Mouse (Mus musculus) cerebellum, postnatal 4 days (tissue): Measurements from ENCODE around the gene Nefh.

Experiments
- DNase-seq, 2 experiments: peaks; one replicate each; pipeline ENCODE4 v3.0.0; 2022; ENCODE audit warnings: low spot score in 2 of 2, mixed read lengths in 1 of 2

Gene Nefh

DNA sequence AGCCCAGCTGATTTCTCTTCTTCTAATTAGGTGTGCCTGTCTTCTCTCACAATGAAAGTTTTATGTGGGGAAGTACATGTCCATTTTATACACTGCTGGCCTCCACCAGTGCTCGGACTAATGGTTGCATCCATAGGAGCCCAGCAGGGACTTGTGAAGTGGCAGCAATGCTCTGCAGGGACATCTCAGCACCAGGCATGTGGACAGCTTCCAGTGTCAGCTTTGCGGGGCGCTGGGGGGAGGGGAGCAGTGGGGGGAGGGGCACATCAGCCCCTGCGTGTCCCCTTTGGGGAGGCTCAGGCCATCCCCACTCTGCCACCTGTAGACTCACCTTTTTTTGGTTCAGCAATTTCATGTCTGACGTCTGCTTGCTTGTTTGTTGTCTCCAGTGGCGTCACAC is 5.5 kb upstream of the Nefh start:
- DNase-seq, result no peak

GRCm38 (mm10) chr11:4949256-4950044 is 1.6 kb upstream of the Nefh start:
- no peak for DNase-seq

DNA sequence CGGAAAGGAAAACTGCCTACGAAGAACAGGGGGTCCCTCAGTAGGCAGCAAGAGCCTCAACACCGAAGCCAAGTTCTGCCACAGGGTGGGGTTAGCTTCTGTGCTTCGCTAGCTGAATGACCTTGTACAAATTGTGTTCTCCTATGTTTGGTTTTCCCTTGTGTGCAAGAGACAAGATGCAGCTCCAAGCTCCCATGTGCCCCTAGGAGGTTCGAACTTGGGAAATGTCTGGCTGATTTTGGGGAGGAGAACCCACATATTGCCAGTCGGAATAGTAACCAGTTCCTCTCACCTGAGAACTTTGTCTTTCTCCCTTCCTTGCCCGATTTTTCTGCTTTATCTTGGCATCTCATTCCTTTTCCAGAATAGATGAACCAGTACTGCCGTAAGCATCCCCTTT is 928 bp upstream of the Nefh start:
- DNase-seq, result no peak

- DNase-seq, result peak; percentile 46 to 69
Observed at GRCm38 (mm10) chr11:4946947-4947812, 684 bp downstream of the Nefh start.

- no peak for DNase-seq
Observed at GRCm38 (mm10) chr11:4946530-4946929, 1.3 kb downstream of the Nefh start.

GRCm38 (mm10) chr11:4936243-4936642 is 11.6 kb downstream of the Nefh start:
- DNase-seq, result no peak

- no peak for DNase-seq
Observed at GRCm38 (mm10) chr11:4931009-4931601, 16.8 kb downstream of the Nefh start.

DNA sequence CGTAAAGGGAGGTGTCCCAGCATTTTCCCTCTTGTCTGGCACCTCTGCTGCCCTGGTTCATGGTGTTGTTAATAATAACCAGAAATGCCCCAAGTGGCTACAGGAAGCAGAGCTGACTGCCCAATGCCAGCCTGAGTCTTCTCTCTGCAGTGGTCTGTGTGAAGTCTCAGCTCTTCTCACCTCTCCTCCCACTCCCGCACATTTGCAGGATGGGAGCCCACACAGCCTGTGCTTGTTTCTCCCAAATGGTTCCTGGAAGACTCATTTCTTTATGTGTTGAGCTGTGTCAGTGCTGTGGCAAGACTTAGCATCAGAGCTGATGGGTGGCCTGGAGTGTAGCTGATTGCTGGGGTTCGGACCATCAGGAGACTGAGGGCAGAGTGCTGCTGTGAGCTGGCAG is 20.6 kb downstream of the Nefh start:
- no peak for DNase-seq

GRCm38 (mm10) chr11:4921751-4922150 is 26.1 kb downstream of the Nefh start:
- no peak for DNase-seq

DNA sequence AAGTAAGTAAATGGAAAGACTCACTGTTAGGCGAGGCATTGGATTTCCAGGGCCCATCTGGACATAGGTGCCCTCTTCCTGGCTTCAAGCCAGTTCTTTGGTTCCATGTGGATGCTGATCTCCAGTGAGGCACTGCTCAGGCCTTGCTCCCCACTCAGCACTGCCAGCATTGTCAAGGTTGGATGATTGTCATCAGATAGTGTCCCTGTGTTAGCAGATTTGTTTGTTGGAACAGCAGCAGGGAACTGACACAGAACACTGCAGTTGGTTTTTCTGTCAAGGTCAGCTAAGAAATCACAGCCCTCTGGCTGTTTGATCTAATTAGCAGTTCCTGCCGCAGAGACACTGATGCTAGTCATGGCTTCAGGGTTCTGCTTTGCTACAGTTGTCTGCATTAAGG is 26.6 kb downstream of the Nefh start:
- no peak for DNase-seq

DNA sequence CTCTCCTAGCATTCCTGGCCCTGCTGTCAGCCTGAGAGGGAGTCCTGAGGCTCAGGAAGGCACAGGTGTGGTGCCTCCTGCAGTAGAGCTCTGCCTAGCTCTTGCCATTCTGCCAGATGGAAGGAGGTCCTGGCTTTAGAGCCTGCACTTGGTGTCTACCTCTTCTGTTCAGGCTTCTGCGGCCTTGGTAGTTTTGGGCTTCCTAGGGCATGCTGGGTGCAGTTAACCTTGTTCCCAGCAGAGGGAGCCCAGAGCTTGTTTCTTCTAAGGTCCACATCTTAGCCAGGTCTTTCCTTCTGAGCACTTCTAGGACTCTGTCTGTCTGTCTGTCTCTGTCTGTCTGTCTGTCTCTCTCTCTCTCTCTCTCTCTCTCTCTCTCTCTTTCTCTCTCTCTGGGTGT is 31.8 kb downstream of the Nefh start:
- peak in 1 of 2 experiments; percentile 42 for DNase-seq

DNA sequence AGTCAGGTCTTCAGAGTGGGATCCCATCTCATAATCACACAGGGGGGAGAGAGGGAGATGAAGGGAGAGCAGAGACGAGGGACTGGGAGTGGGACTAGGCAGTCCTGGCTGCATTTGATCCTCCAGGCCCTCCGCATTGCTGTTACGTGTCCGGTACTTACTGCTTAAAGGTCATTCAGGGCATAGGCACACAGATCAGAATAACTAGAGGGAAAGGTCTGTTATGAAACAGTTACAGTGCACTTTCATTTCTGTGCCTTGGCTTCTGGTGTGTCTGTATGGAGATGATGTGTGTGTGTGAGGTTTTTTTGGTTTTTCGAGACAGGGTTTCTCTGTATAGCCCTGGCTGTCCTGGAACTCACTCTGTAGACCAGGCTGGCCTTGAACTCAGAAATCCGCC is 41.6 kb downstream of the Nefh start:
- no peak for DNase-seq

- DNase-seq, result no peak
Observed at GRCm38 (mm10) chr11:4901956-4902355, 45.9 kb downstream of the Nefh start.

DNA sequence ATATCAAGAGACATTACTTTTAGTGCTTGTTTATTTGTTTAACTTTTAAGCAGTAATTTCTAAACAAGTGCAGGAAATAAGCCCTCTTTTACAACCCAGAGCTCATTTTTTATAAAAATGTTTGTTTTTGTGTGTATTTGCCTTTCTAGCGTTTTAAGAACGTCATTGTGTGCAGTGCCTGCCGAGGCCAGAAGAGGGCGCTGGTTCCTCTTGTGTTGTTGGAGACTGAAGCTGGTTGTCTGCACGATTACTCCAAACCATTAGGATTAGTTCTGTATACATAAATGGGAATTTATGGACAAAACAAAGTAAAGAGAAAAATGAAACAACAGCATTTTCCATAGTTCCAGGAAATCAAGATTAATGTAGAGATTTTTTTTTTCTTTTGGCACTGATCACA is 47.4 kb downstream of the Nefh start:
- DNase-seq, result peak in 1 of 2 experiments; percentile 24

GRCm38 (mm10) chr11:4894848-4895816 is 52.7 kb downstream of the Nefh start, which contains the start of gene Thoc5:
Gene Thoc5 (plus strand): TSS chr11:4895320.
- DNase-seq, result peak; percentile 61 to 75
